Mouse (Mus musculus): ENCODE measurements around the gene Tnfsf13b. TPM values are rescaled to one million over a fixed set of nuclear protein-coding genes. Genes with fewer than 3 reads are reported as not detected.

Gene Tnfsf13b
- polyA plus RNA-seq, 1 experiment, result not detected

DNA sequence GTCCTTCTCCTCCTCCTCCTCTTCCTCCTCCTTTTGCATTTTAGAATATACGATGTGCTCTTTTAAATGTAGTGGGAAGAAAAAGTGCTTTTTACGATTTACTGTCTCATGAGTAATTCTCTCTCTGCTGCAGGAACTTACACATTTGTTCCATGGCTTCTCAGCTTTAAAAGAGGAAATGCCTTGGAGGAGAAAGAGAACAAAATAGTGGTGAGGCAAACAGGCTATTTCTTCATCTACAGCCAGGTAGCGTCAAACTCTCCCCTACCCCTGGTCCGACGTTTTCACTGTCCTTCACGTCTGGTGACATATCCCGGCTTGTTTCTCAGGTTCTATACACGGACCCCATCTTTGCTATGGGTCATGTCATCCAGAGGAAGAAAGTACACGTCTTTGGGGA is 24.9 kb downstream of the Tnfsf13b start:
- Histone ChIP-seq H3K9me3 (ENCODE audit: control insufficient read depth, low read length) (no peaks in the 10 kb centered on the region), H3K36me3 (ENCODE audit: control insufficient read depth) (no peaks in the 10 kb centered on the region), H3K4me3 (replicated peaks) (no peak overlapping the region), H3K4me1 (ENCODE audit: control insufficient read depth) (no peaks in the 10 kb centered on the region), H3K27me3 (ENCODE audit: control insufficient read depth) (no peaks in the 10 kb centered on the region)
- no peak for TF ChIP-seq GATA1 (IDR thresholded peaks at IDR 0.05; ENCODE audit: low read length)
- TF ChIP-seq TAL1 (IDR thresholded peaks at IDR 0.05; ENCODE audit: low read length), result no peak

DNA sequence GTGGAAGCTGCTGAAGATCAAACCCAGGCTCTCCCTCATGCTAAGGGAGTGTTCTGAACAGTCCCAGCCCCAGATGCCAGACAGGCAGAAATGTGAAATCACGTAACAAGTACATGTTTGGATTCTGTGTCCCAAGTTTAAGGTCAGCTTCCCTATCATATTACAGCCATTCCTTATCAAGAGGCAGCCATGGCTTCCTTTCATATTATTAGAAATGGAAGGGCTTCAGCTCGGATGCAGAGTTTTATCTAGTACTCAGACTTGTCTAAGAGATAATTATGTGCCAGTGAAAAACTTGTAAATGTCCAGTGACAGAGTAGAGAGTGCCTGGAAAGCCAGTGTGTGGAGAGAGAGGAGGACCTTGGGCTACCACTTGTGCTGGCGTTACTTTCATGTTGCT is 34.6 kb downstream of the Tnfsf13b start:
- H3K4me3 ChIP-seq (replicated peaks), result no peak overlapping the region
- H3K4me1 ChIP-seq (ENCODE audit: control insufficient read depth), result no peaks in the 10 kb centered on the region
- TF ChIP-seq GATA1 (IDR thresholded peaks at IDR 0.05; ENCODE audit: low read length) (no peak), TAL1 (IDR thresholded peaks at IDR 0.05; ENCODE audit: low read length) (no peak)
- no peaks in the 10 kb centered on the region for H3K36me3 ChIP-seq (ENCODE audit: control insufficient read depth)
- no peaks in the 10 kb centered on the region for H3K27me3 ChIP-seq (ENCODE audit: control insufficient read depth)
- H3K9me3 ChIP-seq (ENCODE audit: control insufficient read depth, low read length), result no peaks in the 10 kb centered on the region

DNA sequence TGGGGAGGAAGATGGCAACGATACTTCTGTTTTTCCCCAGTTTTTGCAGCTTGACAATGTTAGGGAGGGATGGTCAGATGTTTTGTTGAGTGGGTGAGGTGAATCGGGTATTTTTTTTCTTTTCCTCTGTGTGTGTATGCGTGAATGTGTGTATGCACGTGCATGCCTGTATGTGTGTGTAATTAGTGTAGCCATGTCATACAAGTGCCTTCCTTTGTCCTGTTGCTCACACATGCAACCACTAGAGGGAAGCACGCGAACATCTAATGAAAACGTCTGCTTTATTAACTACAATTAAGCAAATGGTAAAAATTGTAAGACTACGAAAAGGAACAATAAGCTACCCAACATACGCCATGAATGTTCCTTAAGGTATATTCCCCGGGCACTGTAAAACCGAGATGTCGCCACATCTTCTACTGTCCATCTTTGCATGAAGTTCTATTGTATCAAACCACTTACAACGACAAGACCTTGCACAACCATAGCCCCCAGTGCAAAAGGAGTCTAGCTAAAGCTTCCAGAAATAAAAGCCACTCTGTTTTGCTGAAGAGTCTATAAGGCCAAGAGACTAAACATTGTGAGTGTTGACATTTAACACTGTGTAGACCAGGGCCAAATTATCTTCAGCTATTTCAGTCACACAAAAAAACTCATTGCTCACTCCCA is 37.7 kb downstream of the Tnfsf13b start:
- no peak for TF ChIP-seq TAL1 (IDR thresholded peaks at IDR 0.05; ENCODE audit: low read length)
- no peak for TF ChIP-seq GATA1 (IDR thresholded peaks at IDR 0.05; ENCODE audit: low read length)
- no peak overlapping the region for H3K4me3 ChIP-seq (replicated peaks)
- no peaks in the 10 kb centered on the region for H3K27me3 ChIP-seq (ENCODE audit: control insufficient read depth)

DNA sequence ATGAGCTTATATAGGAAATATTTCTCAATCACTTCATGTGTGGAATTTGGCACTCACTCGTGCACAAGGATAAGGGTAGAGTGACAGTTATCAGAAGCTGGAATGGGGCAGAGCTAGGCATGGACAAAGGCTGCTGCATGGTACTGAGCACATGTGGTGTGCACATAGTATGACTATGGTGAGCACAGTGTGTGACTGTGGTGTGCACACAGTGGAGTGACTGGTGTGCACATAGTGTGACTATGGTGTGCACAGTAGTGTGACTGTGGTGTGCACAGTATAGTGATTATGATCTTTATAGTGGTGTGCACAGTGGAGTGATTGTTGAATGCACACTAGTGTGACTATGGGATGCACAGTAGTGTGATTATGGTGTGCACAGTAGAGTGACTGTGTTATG is 39.5 kb downstream of the Tnfsf13b start:
- H3K4me3 ChIP-seq (replicated peaks), result no peak overlapping the region
- no peaks in the 10 kb centered on the region for H3K9me3 ChIP-seq (ENCODE audit: control insufficient read depth, low read length)
- no peaks in the 10 kb centered on the region for H3K36me3 ChIP-seq (ENCODE audit: control insufficient read depth)
- TF ChIP-seq TAL1 (IDR thresholded peaks at IDR 0.05; ENCODE audit: low read length), result no peak
- no peak for TF ChIP-seq GATA1 (IDR thresholded peaks at IDR 0.05; ENCODE audit: low read length)
- H3K4me1 ChIP-seq (ENCODE audit: control insufficient read depth), result no peaks in the 10 kb centered on the region
- no peaks in the 10 kb centered on the region for H3K27me3 ChIP-seq (ENCODE audit: control insufficient read depth)

More for the DNA sequence above, 37.7 kb downstream of the Tnfsf13b start:
- H3K36me3 ChIP-seq (ENCODE audit: control insufficient read depth), result no peaks in the 10 kb centered on the region
- H3K9me3 ChIP-seq (ENCODE audit: control insufficient read depth, low read length), result no peaks in the 10 kb centered on the region
- no peaks in the 10 kb centered on the region for H3K4me1 ChIP-seq (ENCODE audit: control insufficient read depth)

DNA sequence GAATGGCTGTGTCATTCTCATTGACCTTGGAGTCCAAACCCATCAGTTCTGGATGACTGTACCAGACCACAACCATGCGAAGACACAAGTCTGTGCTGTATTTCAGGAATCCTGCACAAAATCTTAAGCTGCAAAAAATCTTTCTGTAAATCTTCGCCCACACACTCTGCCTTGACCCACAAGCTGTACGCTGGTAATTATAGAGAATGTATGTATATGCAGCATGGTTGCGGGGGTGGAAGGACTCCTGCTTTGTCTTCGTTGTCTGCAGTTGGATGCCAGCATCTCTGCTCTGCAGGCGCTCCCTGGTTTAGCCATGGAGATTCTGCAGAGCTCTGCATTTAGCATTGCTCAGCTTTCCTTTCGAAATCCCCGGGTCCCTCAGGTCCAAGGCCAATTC is 42.9 kb downstream of the Tnfsf13b start:
- Histone ChIP-seq H3K36me3 (ENCODE audit: control insufficient read depth) (no peaks in the 10 kb centered on the region), H3K4me3 (replicated peaks) (no peak overlapping the region), H3K4me1 (ENCODE audit: control insufficient read depth) (no peaks in the 10 kb centered on the region), H3K27me3 (ENCODE audit: control insufficient read depth) (no peaks in the 10 kb centered on the region), H3K9me3 (ENCODE audit: control insufficient read depth, low read length) (no peaks in the 10 kb centered on the region)
- TF ChIP-seq GATA1 (IDR thresholded peaks at IDR 0.05; ENCODE audit: low read length), result no peak
- TF ChIP-seq TAL1 (IDR thresholded peaks at IDR 0.05; ENCODE audit: low read length), result no peak

DNA sequence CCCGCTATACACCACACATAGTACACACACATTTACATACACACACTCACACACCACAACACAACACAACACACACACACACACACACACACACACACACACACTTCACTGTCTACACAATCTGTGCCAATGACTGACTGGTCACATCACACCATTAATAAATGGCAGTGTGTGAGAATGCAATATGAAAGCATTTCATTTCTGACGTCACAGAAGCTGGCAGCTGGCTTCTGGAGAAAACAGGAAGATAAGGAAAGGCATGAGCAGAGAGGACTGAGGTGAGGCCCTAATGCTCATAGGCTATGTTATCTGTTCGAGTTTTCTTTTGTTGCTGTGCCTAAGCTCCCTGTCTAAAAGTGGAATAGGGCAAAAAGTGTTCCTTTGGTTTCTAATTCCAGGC is 45.3 kb downstream of the Tnfsf13b start:
- no peaks in the 10 kb centered on the region for H3K9me3 ChIP-seq (ENCODE audit: control insufficient read depth, low read length)
- H3K4me1 ChIP-seq (ENCODE audit: control insufficient read depth), result no peaks in the 10 kb centered on the region
- TF ChIP-seq GATA1 (IDR thresholded peaks at IDR 0.05; ENCODE audit: low read length) (no peak), TAL1 (IDR thresholded peaks at IDR 0.05; ENCODE audit: low read length) (no peak)

DNA sequence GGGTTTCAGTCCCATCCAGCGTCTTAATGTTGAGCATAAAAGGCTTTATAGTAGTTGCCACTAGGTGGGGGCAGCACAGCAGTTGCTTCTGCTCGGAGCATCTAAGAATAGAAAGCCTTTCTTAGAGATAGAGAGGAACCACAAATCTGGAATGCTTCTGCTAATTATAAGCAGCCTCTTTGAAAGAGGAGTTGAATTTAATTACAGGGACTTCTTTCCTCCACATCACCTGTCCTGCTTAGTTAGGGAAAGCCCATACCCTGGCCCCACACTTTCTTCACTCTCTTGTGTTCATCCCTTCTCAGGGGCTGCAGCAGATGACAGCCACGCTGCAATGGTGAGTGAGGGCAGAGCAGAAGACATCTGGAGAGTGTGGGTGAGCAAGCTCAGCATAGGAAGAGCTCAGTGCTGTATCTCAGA is 47.3 kb downstream of the Tnfsf13b start:
- H3K4me3 ChIP-seq (replicated peaks), result no peak overlapping the region
- H3K4me1 ChIP-seq (ENCODE audit: control insufficient read depth), result no peaks in the 10 kb centered on the region
- no peak for TF ChIP-seq TAL1 (IDR thresholded peaks at IDR 0.05; ENCODE audit: low read length)
- no peak for TF ChIP-seq GATA1 (IDR thresholded peaks at IDR 0.05; ENCODE audit: low read length)
- H3K9me3 ChIP-seq (ENCODE audit: control insufficient read depth, low read length), result no peaks in the 10 kb centered on the region
- H3K27me3 ChIP-seq (ENCODE audit: control insufficient read depth), result no peaks in the 10 kb centered on the region
- no peaks in the 10 kb centered on the region for H3K36me3 ChIP-seq (ENCODE audit: control insufficient read depth)

More for the DNA sequence above, 45.3 kb downstream of the Tnfsf13b start:
- H3K27me3 ChIP-seq (ENCODE audit: control insufficient read depth), result no peaks in the 10 kb centered on the region
- no peaks in the 10 kb centered on the region for H3K36me3 ChIP-seq (ENCODE audit: control insufficient read depth)
- no peak overlapping the region for H3K4me3 ChIP-seq (replicated peaks)

DNA sequence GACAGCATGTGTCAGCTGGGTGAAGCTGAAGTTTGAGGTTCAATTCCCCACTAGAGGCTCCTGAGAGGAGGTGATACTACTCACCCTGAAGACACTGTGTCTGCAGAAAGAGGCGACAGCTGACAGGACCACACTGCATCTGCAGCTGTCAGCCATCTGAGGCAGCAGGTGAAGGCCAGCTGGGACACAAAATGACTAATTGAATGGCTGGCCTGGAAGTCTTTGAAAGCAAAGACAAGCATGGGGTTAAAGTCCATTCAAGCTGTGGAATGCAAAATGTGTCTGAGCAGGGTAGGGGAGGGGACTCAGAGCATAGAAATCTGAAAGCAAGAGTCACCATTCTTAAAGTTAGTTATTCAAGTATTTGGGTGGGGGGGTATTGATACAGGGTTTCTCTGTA is 54.7 kb downstream of the Tnfsf13b start:
- Histone ChIP-seq H3K4me3 (replicated peaks) (no peak overlapping the region), H3K9me3 (ENCODE audit: control insufficient read depth, low read length) (no peaks in the 10 kb centered on the region), H3K36me3 (ENCODE audit: control insufficient read depth) (no peaks in the 10 kb centered on the region), H3K27me3 (ENCODE audit: control insufficient read depth) (no peaks in the 10 kb centered on the region), H3K4me1 (ENCODE audit: control insufficient read depth) (no peaks in the 10 kb centered on the region)
- TF ChIP-seq GATA1 (IDR thresholded peaks at IDR 0.05; ENCODE audit: low read length), result no peak
- TF ChIP-seq TAL1 (IDR thresholded peaks at IDR 0.05; ENCODE audit: low read length), result no peak

DNA sequence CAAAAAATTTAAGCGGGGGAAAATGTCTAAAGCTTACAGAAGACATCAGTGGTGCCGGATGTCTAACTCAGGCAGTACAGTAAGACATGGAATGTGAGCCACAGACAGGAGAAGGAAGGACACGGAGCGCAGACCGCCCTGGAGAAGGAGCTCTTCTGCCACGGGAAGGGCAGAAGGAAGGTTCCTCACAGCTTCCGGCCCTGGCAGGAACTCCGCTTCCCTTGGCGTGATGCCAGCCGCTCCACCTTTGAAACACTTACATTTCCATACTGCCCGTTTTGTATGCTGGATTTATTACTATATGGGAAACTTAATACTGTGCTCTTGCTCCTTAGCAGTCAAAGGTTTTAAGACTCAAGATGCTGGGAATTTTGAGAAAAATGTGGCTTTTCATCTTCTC is 60.6 kb downstream of the Tnfsf13b start:
- no peak overlapping the region for H3K4me3 ChIP-seq (replicated peaks)
- TF ChIP-seq TAL1 (IDR thresholded peaks at IDR 0.05; ENCODE audit: low read length) (no peak), GATA1 (IDR thresholded peaks at IDR 0.05; ENCODE audit: low read length) (no peak)
- no peaks in the 10 kb centered on the region for H3K27me3 ChIP-seq (ENCODE audit: control insufficient read depth)
- H3K36me3 ChIP-seq (ENCODE audit: control insufficient read depth), result no peaks in the 10 kb centered on the region
- no peaks in the 10 kb centered on the region for H3K4me1 ChIP-seq (ENCODE audit: control insufficient read depth)
- no peaks in the 10 kb centered on the region for H3K9me3 ChIP-seq (ENCODE audit: control insufficient read depth, low read length)

DNA sequence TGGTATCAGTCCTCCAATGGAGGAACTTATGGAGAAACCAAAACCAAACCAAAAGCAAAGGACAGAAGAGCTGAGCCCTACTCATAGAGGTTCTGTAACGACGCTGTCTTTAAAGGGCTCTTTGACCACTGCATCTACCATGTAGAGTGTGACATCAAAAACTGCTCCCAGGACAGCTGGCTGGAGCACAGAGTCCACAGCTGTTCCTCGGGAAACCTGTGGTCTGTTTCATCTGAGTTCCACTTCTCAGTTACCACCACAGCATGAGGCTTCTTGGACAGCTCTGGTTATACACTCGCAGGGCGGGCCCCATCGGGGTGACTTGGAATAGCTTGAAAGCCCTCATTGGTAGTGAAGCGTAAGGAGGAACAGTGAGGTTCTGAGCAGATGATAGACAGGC is 61.5 kb downstream of the Tnfsf13b start:
- no peaks in the 10 kb centered on the region for H3K36me3 ChIP-seq (ENCODE audit: control insufficient read depth)
- no peaks in the 10 kb centered on the region for H3K9me3 ChIP-seq (ENCODE audit: control insufficient read depth, low read length)
- H3K27me3 ChIP-seq (ENCODE audit: control insufficient read depth), result no peaks in the 10 kb centered on the region
- H3K4me3 ChIP-seq (replicated peaks), result no peak overlapping the region
- TF ChIP-seq TAL1 (IDR thresholded peaks at IDR 0.05; ENCODE audit: low read length) (no peak), GATA1 (IDR thresholded peaks at IDR 0.05; ENCODE audit: low read length) (no peak)
- no peaks in the 10 kb centered on the region for H3K4me1 ChIP-seq (ENCODE audit: control insufficient read depth)
